Mouse (Mus musculus) ES-Bruce4 (cell line): ENCODE measurements around the gene Mrpl49.

Source experiments
- CTCF ChIP-seq: IDR thresholded peaks from one replicate; pipeline ENCODE4 v1.8.1; 2011; ENCODE audit warnings: low read depth, low read length
- EP300 ChIP-seq: IDR thresholded peaks from 2 replicates; pipeline ENCODE4 v1.6.1; 2011; ENCODE audit warnings: low read depth, low read length; ENCODE audit not compliant: insufficient read depth

GRCm38 (mm10) chr19:6030520-6031280 lies 26.9 kb downstream of the Mrpl49 start:
- no peak for TF ChIP-seq EP300
- TF ChIP-seq CTCF = no peak
